In the genomic region with DNA sequence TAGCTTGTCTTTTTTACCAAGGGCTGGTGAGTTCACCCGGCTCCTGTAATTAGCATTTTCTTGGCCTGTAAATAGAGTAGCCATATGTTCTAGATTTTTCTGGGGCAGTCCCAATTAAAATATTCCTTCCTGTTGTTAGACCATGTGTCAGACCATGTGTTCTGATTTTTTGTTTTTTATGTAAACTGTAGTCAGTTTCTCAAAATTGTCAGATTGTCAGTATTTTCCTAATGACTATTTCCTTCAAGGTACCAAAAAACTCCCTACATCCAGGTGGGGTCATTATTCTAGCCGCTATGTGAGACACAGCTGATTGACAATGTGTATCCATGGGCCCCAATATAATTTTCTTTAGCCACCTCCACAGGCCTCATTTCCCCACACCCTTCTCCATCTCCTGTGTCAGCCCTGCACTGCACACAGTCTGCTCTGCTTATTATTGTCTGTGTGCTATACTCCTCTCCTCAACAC, we compare ENCODE assay signal across 14 mouse cellular contexts. TPM values are rescaled to one million over a fixed set of nuclear protein-coding genes. Genes with fewer than 3 reads are reported as not detected.
DNase-seq lines count a peak whose midpoint lies in the region; ATAC-seq and TF ChIP-seq lines count a peak whose summit lies in the region.
"Had no signal": no experiment of that assay in that cellular context is flagged by ENCODE, and none has a peak within 500 bp of the region (broad histone marks: within the 10 kb centered on the region; RNA-seq: fewer than 3 reads in every experiment).

No protein-coding gene starts in this region.

- no peak for DNase-seq in gastrocnemius, adult 2 months
- DNase-seq in gastrocnemius, postnatal 10 days: no peak
- DNase-seq in brain, adult 2 months (ENCODE audit: low read depth, low spot score): peak; percentile 94
- peak; percentile 72 for DNase-seq in cerebellum, adult 8-10 months
- no peak for DNase-seq in liver
- no peak for DNase-seq in midbrain, embryonic 11.5 days (ENCODE audit: low spot score, missing footprints)
- DNase-seq: kidney, adult 18-20 months; kidney, postnatal 25 days; lung, postnatal 14 days; thymus, postnatal 25 days had no signal

- intact Hi-C loops in gastrocnemius, adult 2 months (cut with DNase I): no loop called here

- H3K4me3 ChIP-seq in gastrocnemius, adult 2 months: no peak overlapping the region
- no peak overlapping the region for H3K4me3 ChIP-seq in forebrain, embryonic 16.5 days (replicated peaks; ENCODE audit: low read length)
- H3K4me3 ChIP-seq in midbrain, embryonic 11.5 days (ENCODE audit: low read depth, low read length): no peak overlapping the region
- H3K4me3 ChIP-seq: heart, embryonic 13.5 days; liver, embryonic 15.5 days; neural tube, embryonic 15.5 days had no signal

- no peak for TF ChIP-seq CTCF in gastrocnemius, adult 2 months (IDR thresholded peaks at IDR 0.05)

- no peak overlapping the region for H3K9ac ChIP-seq in forebrain, embryonic 16.5 days (replicated peaks; ENCODE audit: low read depth, low read length)
- H3K9ac ChIP-seq in midbrain, embryonic 11.5 days (ENCODE audit: low read length): no peak overlapping the region
- H3K9ac ChIP-seq: heart, embryonic 13.5 days; liver, embryonic 15.5 days; neural tube, embryonic 15.5 days had no signal

- no peaks in the 10 kb centered on the region for H3K27me3 ChIP-seq in forebrain, embryonic 16.5 days (replicated peaks; ENCODE audit: control insufficient read depth, insufficient read depth, low read length)
- no peaks in the 10 kb centered on the region for H3K27me3 ChIP-seq in midbrain, embryonic 11.5 days (ENCODE audit: control insufficient read depth, insufficient read depth, low read length)
- H3K27me3 ChIP-seq: heart, embryonic 13.5 days; liver, embryonic 15.5 days; neural tube, embryonic 15.5 days had no signal

- no peaks in the 10 kb centered on the region for H3K9me3 ChIP-seq in forebrain, embryonic 16.5 days (ENCODE audit: control insufficient read depth, low read length)
- H3K9me3 ChIP-seq in midbrain, embryonic 11.5 days (ENCODE audit: control insufficient read depth, low read length): no peaks in the 10 kb centered on the region
- H3K9me3 ChIP-seq: liver, embryonic 15.5 days; neural tube, embryonic 15.5 days had no signal

- no peak overlapping the region for H3K4me2 ChIP-seq in forebrain, embryonic 16.5 days (ENCODE audit: low read length)
- no peak overlapping the region for H3K4me2 ChIP-seq in midbrain, embryonic 11.5 days
- H3K4me2 ChIP-seq: heart, embryonic 13.5 days; liver, embryonic 15.5 days; neural tube, embryonic 15.5 days had no signal

- ATAC-seq in forebrain, embryonic 16.5 days: peak; percentile 85
- ATAC-seq in midbrain, embryonic 11.5 days (ENCODE audit: low FRiP score): no peak

- WGBS in forebrain, embryonic 16.5 days: 42% methylated on average over 2 of the region's 2 CpGs
- WGBS in midbrain, embryonic 11.5 days: 91% methylated on average over 2 of the region's 2 CpGs

- H3K4me1 ChIP-seq in forebrain, embryonic 16.5 days (replicated peaks; ENCODE audit: control insufficient read depth, insufficient read depth, low read length): peaks cover 16% of the 10 kb centered on the region
- no peaks in the 10 kb centered on the region for H3K4me1 ChIP-seq in midbrain, embryonic 11.5 days (ENCODE audit: control insufficient read depth, insufficient read depth, low read length)
- H3K4me1 ChIP-seq: liver, embryonic 15.5 days; neural tube, embryonic 15.5 days had no signal

- peak overlapping the region; percentile 46; the same call in 1 of the 2 replicates for H3K27ac ChIP-seq in gastrocnemius, adult 2 months
- H3K27ac ChIP-seq in forebrain, embryonic 16.5 days (ENCODE audit: low read length): peak overlapping the region; percentile 91
- H3K27ac ChIP-seq in midbrain, embryonic 11.5 days (ENCODE audit: low read depth, low read length): no peak overlapping the region
- H3K27ac ChIP-seq: heart, embryonic 13.5 days; liver, embryonic 15.5 days; neural tube, embryonic 15.5 days had no signal

- no peaks in the 10 kb centered on the region for H3K36me3 ChIP-seq in forebrain, embryonic 16.5 days (ENCODE audit: control insufficient read depth, insufficient read depth)
- no peaks in the 10 kb centered on the region for H3K36me3 ChIP-seq in midbrain, embryonic 11.5 days (ENCODE audit: control insufficient read depth, insufficient read depth, low read length)
- H3K36me3 ChIP-seq: heart, embryonic 13.5 days; liver, embryonic 15.5 days; neural tube, embryonic 15.5 days had no signal

RNA-seq across cellular contexts. Expression of a gene that starts 40.5 kb away (rescaled TPM):
- 100 to 1,000 TPM; 255 to 336 TPM for total RNA-seq in gastrocnemius, adult 2 months (2021)
- total RNA-seq in gastrocnemius, postnatal 10 days (2021): 100 to 1,000 TPM; 408 to 439 TPM
- polyA plus RNA-seq in forebrain, embryonic 16.5 days (2015; fragmentation: Nextera tagmentation; extraction: Ambion mirVana): 630 and 738 TPM in 2 replicates
- polyA plus RNA-seq in midbrain, embryonic 11.5 days (2014; fragmentation: Nextera tagmentation; extraction: Ambion mirVana): 325 and 356 TPM in 2 replicates

Comparison
In these comparisons a context has a peak if more than half of its experiments do, and no peak if none do; other contexts are left out.
1. DNase-seq: peak in brain, adult 2 months (single experiment) and cerebellum, adult 8-10 months (single experiment); none in gastrocnemius, adult 2 months (single experiment), gastrocnemius, postnatal 10 days (single experiment), liver (single experiment) and midbrain, embryonic 11.5 days (single experiment).